Mouse (Mus musculus) CH12.LX (cell line): ENCODE measurements around the gene Gpcpd1.

Experiments
- CTCF ChIP-seq, 2 experiments: IDR thresholded peaks in 1 of 2; conservative IDR thresholded peaks in 1 of 2; 2 replicates each; pipeline ENCODE4 v1.5.1; 2011 to 2012; ENCODE audit warnings: low read depth in 2 of 2, low read length in 2 of 2, improper control_type of control experiment in 1 of 2, inconsistent platforms in 1 of 2, mild to moderate bottlenecking in 1 of 2, moderate library complexity in 1 of 2
- ETS1 ChIP-seq: conservative IDR thresholded peaks from 2 replicates; pipeline ENCODE4 v1.6.1; 2012; ENCODE audit warnings: low read depth, mild to moderate bottlenecking, inconsistent platforms, low read length, improper control_type of control experiment, moderate library complexity
- KAT2A ChIP-seq: IDR thresholded peaks from 2 replicates; pipeline ENCODE4 v1.6.1; 2012; ENCODE audit warnings: low read length, improper control_type of control experiment, inconsistent platforms; ENCODE audit not compliant: insufficient replicate concordance
- NRF1 ChIP-seq: IDR thresholded peaks from 2 replicates; pipeline ENCODE4 v1.6.1; 2014; ENCODE audit warnings: low read depth, mild to moderate bottlenecking, inconsistent platforms, low read length, improper control_type of control experiment, moderate library complexity
- POLR2A ChIP-seq: IDR thresholded peaks from 2 replicates; pipeline ENCODE4 v1.6.1; 2011; ENCODE audit warnings: low read depth, mild to moderate bottlenecking, improper control_type of control experiment, low read length
- SMC3 ChIP-seq: IDR thresholded peaks from 2 replicates; pipeline ENCODE4 v1.6.1; 2011; ENCODE audit warnings: low read depth, low read length, improper control_type of control experiment
- ZMIZ1 ChIP-seq: IDR thresholded peaks from 2 replicates; pipeline ENCODE4 v1.6.1; 2012; ENCODE audit warnings: low read depth, mild to moderate bottlenecking, inconsistent platforms, low read length, improper control_type of control experiment

- TF ChIP-seq POLR2A, result no peak
- TF ChIP-seq KAT2A, result no peak
- no peak for TF ChIP-seq ETS1
- TF ChIP-seq CTCF (conservative IDR thresholded peaks at IDR 0.05 in 1 of 2, IDR thresholded peaks at IDR 0.05 in 1 of 2; ENCODE audit: low read depth in 2 of 2, low read length in 2 of 2), result no peak
- no peak for TF ChIP-seq ZMIZ1
- TF ChIP-seq NRF1, result no peak
- no peak for TF ChIP-seq SMC3
These were observed 75.2 kb downstream of the Gpcpd1 start for GRCm38 (mm10) chr2:132512051-132512976.
